Mouse (Mus musculus) embryonic facial prominence, embryonic 12.5 days (tissue): ENCODE data around the gene Mical2. TPM values are rescaled to one million over a fixed set of nuclear protein-coding genes. Genes with fewer than 3 reads are reported as not detected.

Experiments used
- ATAC-seq: fragments of 200-750 bp; cut with Nextera tagmentation; 2 replicates; pipeline ENCODE4 v1.8.0; 2017; ENCODE audit not compliant: insufficient number of reproducible peaks, insufficient read depth, low FRiP score, low TSS enrichment
- H3K27ac ChIP-seq: fragments of 300-500 bp; sonication (generic); 2 replicates; pipeline ENCODE4 v1.5.1; 2016; ENCODE audit warnings: mild to moderate bottlenecking
- H3K27me3 ChIP-seq: fragments of 300-500 bp; sonication (generic); 2 replicates; pipeline ENCODE4 v1.6.1; 2016; ENCODE audit warnings: mild to moderate bottlenecking, moderate library complexity
- H3K36me3 ChIP-seq: fragments of 300-500 bp; sonication (generic); 2 replicates; pipeline ENCODE4 v1.6.1; 2016; ENCODE audit warnings: mild to moderate bottlenecking
- H3K4me1 ChIP-seq: fragments of 300-500 bp; sonication (generic); 2 replicates; pipeline ENCODE4 v1.6.1; 2016
- H3K4me2 ChIP-seq: fragments of 300-500 bp; sonication (generic); replicated peaks from 2 replicates; pipeline ENCODE4 v1.6.1; 2016; ENCODE audit warnings: mild to moderate bottlenecking, moderate library complexity
- H3K4me3 ChIP-seq: fragments of 300-500 bp; sonication (generic); 2 replicates; pipeline ENCODE4 v1.5.1; 2016; ENCODE audit warnings: mild to moderate bottlenecking
- H3K9ac ChIP-seq: fragments of 300-500 bp; sonication (generic); 2 replicates; pipeline ENCODE4 v1.6.1; 2016; ENCODE audit warnings: mild to moderate bottlenecking, moderate library complexity
- H3K9me3 ChIP-seq: fragments of 300-500 bp; sonication (generic); 2 replicates; pipeline ENCODE4 v1.6.1; 2016; ENCODE audit warnings: mild to moderate bottlenecking, moderate library complexity
- WGBS: fragments of 180-500 bp; shearing (Covaris S2); methylation state at CpG from one replicate; pipeline ENCODE4 v1.1.7; 2016; 5-methylcytosine and 5-hydroxymethylcytosine counted together
- polyA plus RNA-seq: library from polyadenylated mRNA; unstranded; fragments of >200 nt; fragmentation: Nextera tagmentation; extraction: Ambion mirVana; gene quantifications from 2 replicates; pipeline ENCODE4 v1.2.1, GENCODE M21; 2016

Mical2 gene
- polyA plus RNA-seq, 1 experiment from 2014 or later: 3.3 TPM

DNA sequence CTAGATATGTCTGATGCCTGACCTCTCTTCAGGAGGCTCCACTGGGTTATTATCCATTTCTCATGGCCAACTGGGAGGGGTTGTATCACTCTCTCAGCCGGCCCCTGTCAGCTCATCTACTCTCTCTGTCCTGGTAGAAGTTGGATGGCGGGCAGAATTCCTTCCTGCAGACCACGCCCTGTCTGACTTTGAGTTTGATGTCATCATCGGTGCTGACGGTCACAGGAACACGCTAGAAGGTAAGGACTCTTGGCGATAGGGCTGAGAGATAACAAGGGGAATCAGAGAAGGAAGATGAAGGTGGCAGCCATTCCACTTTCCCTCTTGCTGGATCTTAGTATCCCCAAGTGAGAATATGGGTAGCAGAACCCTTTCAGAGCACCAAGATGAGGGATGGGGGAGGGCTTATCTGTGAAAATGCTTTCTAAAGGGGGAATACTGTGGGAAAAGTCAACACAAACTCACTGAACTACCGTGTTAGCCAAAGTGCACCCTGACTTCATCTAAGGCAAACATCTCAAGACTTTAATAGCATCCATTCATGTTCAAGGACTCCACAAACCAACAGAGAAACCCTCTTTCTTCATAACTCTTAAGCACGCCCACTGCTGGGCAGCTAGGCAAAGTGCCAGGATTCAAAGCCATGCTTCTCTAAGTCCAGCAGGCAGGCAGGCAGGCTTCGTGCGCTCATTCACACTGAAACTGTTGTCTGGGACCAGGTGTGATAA, 83.8 kb downstream of the Mical2 start:
- WGBS: 86% methylated on average over 11 of the region's 11 CpGs
- peaks cover 6% of the 10 kb centered on the region; the same call in 1 of the 2 replicates for H3K4me1 ChIP-seq
- H3K9ac ChIP-seq: no peak overlapping the region
- H3K36me3 ChIP-seq: no peaks in the 10 kb centered on the region
- no peak overlapping the region for H3K4me2 ChIP-seq
- no peaks in the 10 kb centered on the region for H3K9me3 ChIP-seq
- no peak overlapping the region for H3K4me3 ChIP-seq
- no peaks in the 10 kb centered on the region for H3K27me3 ChIP-seq
- ATAC-seq: no peak
- no peak overlapping the region for H3K27ac ChIP-seq

- Histone ChIP-seq H3K27ac (no peak overlapping the region), H3K9me3 (no peaks in the 10 kb centered on the region), H3K27me3 (no peaks in the 10 kb centered on the region), H3K9ac (no peak overlapping the region), H3K4me2 (no peak overlapping the region), H3K36me3 (no peaks in the 10 kb centered on the region), H3K4me3 (no peak overlapping the region), H3K4me1 (peaks cover 6% of the 10 kb centered on the region; the same call in 1 of the 2 replicates)
- no peak for ATAC-seq
- WGBS: 90% methylated on average over 4 of the region's 4 CpGs
Observed at GRCm38 (mm10) chr7:112310017-112310360, 84.3 kb downstream of the Mical2 start.

- no peak for ATAC-seq
- no peaks in the 10 kb centered on the region for H3K27me3 ChIP-seq
- H3K4me1 ChIP-seq: peaks cover 6% of the 10 kb centered on the region; the same call in 1 of the 2 replicates
- H3K4me2 ChIP-seq: no peak overlapping the region
- no peaks in the 10 kb centered on the region for H3K36me3 ChIP-seq
- H3K4me3 ChIP-seq: no peak overlapping the region
- H3K27ac ChIP-seq: no peak overlapping the region
- no peak overlapping the region for H3K9ac ChIP-seq
- no peaks in the 10 kb centered on the region for H3K9me3 ChIP-seq
- 57% methylated on average over 5 of the region's 5 CpGs for WGBS
Observed at GRCm38 (mm10) chr7:112313211-112313610, 87.6 kb downstream of the Mical2 start.

- ATAC-seq: 0 out of 2 replicates have a peak, but pooled peaks have one; percentile 28
- Histone ChIP-seq H3K27me3 (no peaks in the 10 kb centered on the region), H3K4me3 (no peak overlapping the region), H3K9me3 (no peaks in the 10 kb centered on the region), H3K4me1 (peaks cover 6% of the 10 kb centered on the region; the same call in 1 of the 2 replicates), H3K36me3 (no peaks in the 10 kb centered on the region), H3K27ac (no peak overlapping the region), H3K9ac (no peak overlapping the region), H3K4me2 (no peak overlapping the region)
- WGBS: 49% methylated on average over 5 of the region's 5 CpGs
Observed at GRCm38 (mm10) chr7:112313670-112314069, 88.0 kb downstream of the Mical2 start.

GRCm38 (mm10) chr7:112316239-112316638, 90.6 kb downstream of the Mical2 start:
- ATAC-seq: no peak
- H3K9me3 ChIP-seq: no peaks in the 10 kb centered on the region
- H3K9ac ChIP-seq: no peak overlapping the region
- H3K4me3 ChIP-seq: no peak overlapping the region
- H3K4me2 ChIP-seq: no peak overlapping the region
- no peak overlapping the region for H3K27ac ChIP-seq
- peaks cover 20% of the 10 kb centered on the region for H3K4me1 ChIP-seq
- no peaks in the 10 kb centered on the region for H3K27me3 ChIP-seq
- H3K36me3 ChIP-seq: no peaks in the 10 kb centered on the region
- WGBS: 76% methylated on average over 1 of the region's 1 CpGs

DNA sequence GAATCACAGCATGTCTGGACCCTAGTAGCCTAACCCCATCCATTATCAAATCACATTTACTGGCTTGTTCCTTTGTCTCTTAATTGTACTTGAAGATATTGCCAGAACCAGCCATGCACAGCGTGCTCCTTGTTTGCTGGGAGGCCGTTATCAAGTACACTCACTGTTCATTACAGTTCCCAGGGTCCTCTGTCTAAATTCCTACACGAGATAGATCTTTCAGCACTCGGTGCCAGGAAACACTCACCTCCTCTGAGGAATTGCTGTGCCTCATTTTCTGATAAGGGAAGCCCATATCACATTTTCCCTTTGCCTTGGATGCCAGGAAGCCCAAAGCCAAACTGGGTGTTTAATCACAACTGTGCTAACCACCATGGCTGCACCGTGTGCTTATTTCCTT, 91.8 kb downstream of the Mical2 start:
- no peak overlapping the region for H3K4me2 ChIP-seq
- H3K9ac ChIP-seq: no peak overlapping the region
- 74% methylated on average over 5 of the region's 5 CpGs for WGBS
- peaks cover 20% of the 10 kb centered on the region for H3K4me1 ChIP-seq
- no peak overlapping the region for H3K4me3 ChIP-seq
- ATAC-seq: no peak
- H3K27ac ChIP-seq: no peak overlapping the region
- no peaks in the 10 kb centered on the region for H3K27me3 ChIP-seq
- H3K9me3 ChIP-seq: no peaks in the 10 kb centered on the region
- H3K36me3 ChIP-seq: no peaks in the 10 kb centered on the region

DNA sequence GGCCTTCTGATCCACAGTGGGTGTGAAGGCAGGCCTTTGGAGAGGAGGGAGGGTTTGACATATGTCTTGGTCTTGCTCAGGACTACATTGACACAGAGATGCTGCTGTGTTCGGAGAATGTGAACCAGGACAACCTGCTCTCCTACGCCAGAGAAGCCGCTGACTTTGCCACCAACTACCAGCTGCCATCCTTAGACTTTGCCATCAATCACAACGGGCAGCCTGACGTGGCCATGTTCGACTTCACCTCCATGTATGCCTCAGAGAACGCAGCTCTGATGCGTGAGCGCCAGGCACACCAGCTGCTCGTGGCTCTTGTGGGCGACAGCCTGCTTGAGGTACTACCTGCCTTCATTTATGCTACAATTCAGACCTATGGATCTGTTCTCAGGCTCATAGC, 92.7 kb downstream of the Mical2 start:
- no peaks in the 10 kb centered on the region for H3K36me3 ChIP-seq
- H3K4me2 ChIP-seq: no peak overlapping the region
- no peak overlapping the region for H3K9ac ChIP-seq
- H3K27ac ChIP-seq: no peak overlapping the region
- H3K27me3 ChIP-seq: no peaks in the 10 kb centered on the region
- ATAC-seq: no peak
- H3K4me1 ChIP-seq: peaks cover 20% of the 10 kb centered on the region
- 92% methylated on average over 11 of the region's 11 CpGs for WGBS
- H3K4me3 ChIP-seq: no peak overlapping the region
- no peaks in the 10 kb centered on the region for H3K9me3 ChIP-seq

DNA sequence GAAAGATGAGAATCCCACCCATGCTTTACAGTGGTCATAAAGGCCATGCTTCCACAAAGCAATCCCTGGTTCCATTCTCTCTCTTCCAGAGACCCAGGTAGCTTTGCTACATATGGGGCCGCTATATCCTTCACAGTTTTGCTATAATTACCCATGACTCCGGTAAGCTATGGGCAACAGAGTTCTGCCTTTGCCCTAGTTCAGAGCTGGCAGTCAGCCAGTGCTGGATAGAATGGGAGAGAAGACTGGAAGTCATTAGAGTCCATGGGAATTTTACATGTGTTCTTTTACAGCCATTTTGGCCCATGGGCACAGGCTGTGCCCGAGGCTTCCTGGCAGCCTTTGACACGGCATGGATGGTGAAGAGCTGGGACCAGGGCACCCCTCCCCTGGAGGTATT, 93.8 kb downstream of the Mical2 start:
- Histone ChIP-seq H3K9ac (no peak overlapping the region), H3K27ac (no peak overlapping the region; the same call in 1 of the 2 replicates), H3K9me3 (no peaks in the 10 kb centered on the region), H3K4me3 (no peak overlapping the region), H3K4me1 (peaks cover 14% of the 10 kb centered on the region), H3K27me3 (no peaks in the 10 kb centered on the region), H3K4me2 (no peak overlapping the region), H3K36me3 (no peaks in the 10 kb centered on the region)
- WGBS: 47% methylated on average over 4 of the region's 4 CpGs
- no peak for ATAC-seq

DNA sequence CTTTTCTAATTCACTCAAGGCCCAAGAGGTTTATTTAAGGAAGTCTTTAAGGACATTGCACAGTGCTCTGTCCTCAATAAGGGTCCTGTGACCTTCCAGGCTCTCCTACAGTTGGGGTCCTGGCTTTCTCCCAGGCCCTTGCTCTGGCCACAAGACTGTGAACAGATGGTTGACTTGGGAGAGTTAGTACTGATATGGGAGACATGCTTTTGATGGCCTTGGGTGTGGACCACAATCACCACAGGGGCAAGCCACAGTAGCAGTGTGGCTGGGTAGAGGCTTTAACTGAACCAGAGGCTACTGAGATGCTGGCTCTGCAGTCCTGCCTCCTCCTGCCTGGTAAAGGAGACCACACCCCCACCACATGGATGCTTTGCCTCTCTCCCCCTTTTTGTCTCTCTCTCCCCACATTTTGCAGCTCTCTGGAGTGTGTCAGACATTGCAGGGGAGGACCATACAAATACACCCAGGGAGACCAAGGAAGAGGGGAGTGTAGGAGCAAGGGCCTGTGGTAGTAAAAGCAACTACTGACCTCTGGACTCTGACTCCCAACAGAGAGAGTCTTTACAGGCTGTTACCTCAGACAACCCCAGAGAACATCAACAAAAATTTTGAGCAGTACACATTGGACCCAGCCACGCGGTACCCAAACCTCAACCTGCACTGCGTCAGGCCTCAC, 94.5 kb downstream of the Mical2 start:
- Histone ChIP-seq H3K4me1 (peaks cover 14% of the 10 kb centered on the region), H3K27ac (no peak overlapping the region), H3K36me3 (no peaks in the 10 kb centered on the region), H3K4me3 (no peak overlapping the region), H3K9ac (no peak overlapping the region), H3K27me3 (no peaks in the 10 kb centered on the region), H3K9me3 (no peaks in the 10 kb centered on the region), H3K4me2 (no peak overlapping the region)
- 90% methylated on average over 3 of the region's 3 CpGs for WGBS
- no peak for ATAC-seq

GRCm38 (mm10) chr7:112321798-112322794, 96.4 kb downstream of the Mical2 start:
- peaks cover 14% of the 10 kb centered on the region for H3K4me1 ChIP-seq
- no peaks in the 10 kb centered on the region for H3K36me3 ChIP-seq
- WGBS: 85% methylated on average over 9 of the region's 9 CpGs
- H3K4me2 ChIP-seq: no peak overlapping the region
- no peaks in the 10 kb centered on the region for H3K27me3 ChIP-seq
- no peaks in the 10 kb centered on the region for H3K9me3 ChIP-seq
- no peak overlapping the region for H3K9ac ChIP-seq
- no peak overlapping the region for H3K4me3 ChIP-seq
- no peak overlapping the region for H3K27ac ChIP-seq
- ATAC-seq: no peak

- H3K36me3 ChIP-seq: no peaks in the 10 kb centered on the region
Observed at GRCm38 (mm10) chr7:112324577-112324976, 98.9 kb downstream of the Mical2 start.

More at GRCm38 (mm10) chr7:112324577-112324976, 98.9 kb downstream of the Mical2 start:
- 93% methylated on average over 5 of the region's 5 CpGs for WGBS
- no peak overlapping the region for H3K4me3 ChIP-seq
- H3K4me1 ChIP-seq: peaks cover 7% of the 10 kb centered on the region
- H3K9me3 ChIP-seq: no peaks in the 10 kb centered on the region
- H3K4me2 ChIP-seq: no peak overlapping the region
- H3K9ac ChIP-seq: no peak overlapping the region
- H3K27me3 ChIP-seq: no peaks in the 10 kb centered on the region
- ATAC-seq: no peak
- H3K27ac ChIP-seq: no peak overlapping the region
